Mouse (Mus musculus) ZHBTc4 (cell line): ENCODE data around the gene Heyl.
"Not testable (repeated sequence)": the region's sequence is repeated elsewhere in the genome, so short reads cannot be mapped to it uniquely, and the experiment has no call there.

ENCODE experiments used
- DNase-seq: peaks from one replicate; pipeline ENCODE4 v3.0.0-alpha.2; 2011; ENCODE audit warnings: low read depth, low spot score

Gene Heyl

GRCm38 (mm10) chr4:123284731-123285624 lies 51.6 kb downstream of the Heyl start:
- DNase-seq = no peak

GRCm38 (mm10) chr4:123286790-123287189 lies 53.4 kb downstream of the Heyl start:
- DNase-seq = no peak

- DNase-seq = no peak
Measured at GRCm38 (mm10) chr4:123289038-123289437, 55.7 kb downstream of the Heyl start.

GRCm38 (mm10) chr4:123292390-123292789 lies 59.0 kb downstream of the Heyl start:
- no peak for DNase-seq

- no peak for DNase-seq
Measured at GRCm38 (mm10) chr4:123292989-123293388, 59.6 kb downstream of the Heyl start.

GRCm38 (mm10) chr4:123293661-123294443 lies 60.5 kb downstream of the Heyl start:
- no peak for DNase-seq

- DNase-seq = not testable (repeated sequence)
Measured at GRCm38 (mm10) chr4:123295026-123295425, 61.7 kb downstream of the Heyl start.

GRCm38 (mm10) chr4:123295516-123296147 lies 62.3 kb downstream of the Heyl start:
- DNase-seq = no peak

GRCm38 (mm10) chr4:123296148-123296534 lies 62.8 kb downstream of the Heyl start:
- DNase-seq = peak; percentile 38

GRCm38 (mm10) chr4:123297195-123297960 lies 64.0 kb downstream of the Heyl start:
- no peak for DNase-seq

- no peak for DNase-seq
Measured at GRCm38 (mm10) chr4:123298226-123298625, 64.9 kb downstream of the Heyl start.

GRCm38 (mm10) chr4:123298980-123299670 lies 65.8 kb downstream of the Heyl start:
- no peak for DNase-seq
